Mouse (Mus musculus) cerebellum, adult 2 months (tissue): Measurements from ENCODE around the gene Cldn10.

Source experiments
- CTCF ChIP-seq: fragments of 200-500 bp; IDR thresholded peaks from 2 replicates; pipeline ENCODE4 v1.5.1; 2011; ENCODE audit warnings: low read depth, mild to moderate bottlenecking, control low read depth, low read length, moderate library complexity, borderline replicate concordance; ENCODE audit not compliant: insufficient read depth
- POLR2A ChIP-seq: fragments of 200-500 bp; IDR thresholded peaks from 2 replicates; pipeline ENCODE4 v1.6.1; 2011; ENCODE audit warnings: low read length, control low read depth, borderline replicate concordance; ENCODE audit not compliant: insufficient read depth

GRCm38 (mm10) chr14:118850696-118851035 is 63.0 kb downstream of the Cldn10 start:
- TF ChIP-seq CTCF (no peak), POLR2A (no peak)
